Mouse (Mus musculus) erythroid progenitor cell, adult 5-6 weeks (primary cell): Measurements from ENCODE around the gene Taf12. TPM values are rescaled to one million over a fixed set of nuclear protein-coding genes. Genes with fewer than 3 reads are reported as not detected.

Experiments used
- ATAC-seq: replicated peaks from 2 replicates; pipeline ENCODE4 v1.8.0; 2016; ENCODE audit warnings: moderate number of reproducible peaks, mild to moderate bottlenecking, moderate TSS enrichment, inconsistent platforms; ENCODE audit not compliant: poor library complexity, low FRiP score, severe bottlenecking
- total RNA-seq, 2 experiments: library from RNA; stranded (forward) in 1 of 2; stranded (reverse) in 1 of 2; fragments of 150-400 nt in 1 of 2; fragments of 186-747, 209-891 nt in 1 of 2; gene quantifications; 2 replicates each; pipeline versions ENCODE4 v1.2.3 to v1.2.4; 2015 to 2017; ENCODE audit warnings: low replicate concordance in 2 of 2

Taf12 gene
- total RNA-seq, 2 experiments from 2014 or later = 19.3 to 38.3 TPM

GRCm38 (mm10) chr4:132308437-132309139 lies 34.4 kb downstream of the Taf12 start:
- ATAC-seq = peak; percentile 98

GRCm38 (mm10) chr4:132309140-132309848 lies 35.1 kb downstream of the Taf12 start:
- ATAC-seq = peak; percentile 55

DNA sequence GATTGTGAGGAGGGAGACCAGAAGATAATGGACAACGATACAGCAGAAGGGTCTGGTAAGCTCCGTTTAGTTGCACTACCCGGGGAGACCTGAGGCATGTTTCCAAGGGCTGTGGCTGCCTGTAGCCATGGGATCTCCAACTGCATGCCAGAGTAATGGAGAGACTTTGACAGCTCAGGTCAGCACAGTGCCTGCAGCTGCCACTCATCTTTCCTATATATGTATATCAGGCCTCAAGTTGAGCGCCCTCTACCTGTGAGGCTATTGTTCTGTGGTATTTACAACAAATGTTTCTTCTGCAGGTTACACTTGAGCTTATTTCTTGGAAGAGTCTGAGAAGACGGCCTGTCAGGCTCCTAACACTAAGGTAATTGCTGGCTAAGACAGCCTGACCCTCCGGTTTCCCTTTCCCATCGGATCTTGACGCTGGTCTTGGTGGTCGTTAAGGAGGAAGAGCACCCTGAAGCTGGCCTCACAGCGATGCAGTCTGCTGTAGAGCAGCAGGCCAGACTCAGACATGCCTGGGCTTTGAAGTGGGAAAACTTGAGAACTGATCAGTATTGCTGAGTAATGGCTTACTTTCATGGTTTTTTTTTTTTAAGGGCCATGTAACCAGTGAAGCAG lies 35.8 kb downstream of the Taf12 start:
- ATAC-seq = peak; percentile 65

GRCm38 (mm10) chr4:132311209-132311608 lies 37.0 kb downstream of the Taf12 start:
- no peak for ATAC-seq

- ATAC-seq = no peak
These were observed 37.6 kb downstream of the Taf12 start for GRCm38 (mm10) chr4:132311801-132312200.

DNA sequence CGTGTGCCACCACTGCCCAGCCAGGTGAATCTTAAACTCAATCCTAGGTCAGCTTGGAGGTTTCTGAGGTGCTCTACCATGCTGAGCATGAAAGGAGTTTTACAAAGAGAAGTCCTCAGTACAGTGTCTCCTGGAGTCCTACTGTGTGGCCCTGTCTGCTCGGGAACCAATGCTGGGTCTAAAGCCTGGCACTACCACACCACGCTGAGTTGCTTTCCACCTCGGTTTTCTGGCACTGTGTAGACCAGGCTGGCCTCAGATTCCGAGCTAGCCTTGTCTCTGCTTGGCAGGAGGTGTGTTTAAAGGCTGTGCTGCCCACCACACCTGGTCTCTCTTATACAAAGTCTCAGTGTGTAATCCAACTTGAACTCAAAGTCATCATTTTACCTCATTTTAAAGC lies 38.5 kb downstream of the Taf12 start:
- no peak for ATAC-seq

DNA sequence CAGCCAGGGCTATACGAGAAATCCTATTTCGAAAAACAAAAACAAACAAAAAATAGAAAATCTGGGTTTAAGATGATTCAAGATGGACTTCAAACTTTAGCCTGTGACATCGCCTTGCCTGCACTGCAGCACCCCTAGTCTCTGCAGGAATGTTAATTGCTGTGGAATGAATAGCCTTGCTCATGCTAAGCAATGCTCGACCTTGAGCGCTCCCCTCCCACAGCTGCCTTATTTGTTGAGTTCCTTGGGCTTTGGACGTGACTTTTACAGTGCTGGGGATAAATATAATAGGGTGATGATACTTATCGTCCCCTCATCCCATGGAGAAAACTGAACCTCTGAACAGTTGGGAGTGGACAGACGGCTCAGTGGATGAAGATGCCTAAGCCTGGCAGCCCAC lies 41.5 kb downstream of the Taf12 start:
- ATAC-seq = no peak

- no peak for ATAC-seq
These were observed 52.3 kb downstream of the Taf12 start for GRCm38 (mm10) chr4:132326481-132326880.

DNA sequence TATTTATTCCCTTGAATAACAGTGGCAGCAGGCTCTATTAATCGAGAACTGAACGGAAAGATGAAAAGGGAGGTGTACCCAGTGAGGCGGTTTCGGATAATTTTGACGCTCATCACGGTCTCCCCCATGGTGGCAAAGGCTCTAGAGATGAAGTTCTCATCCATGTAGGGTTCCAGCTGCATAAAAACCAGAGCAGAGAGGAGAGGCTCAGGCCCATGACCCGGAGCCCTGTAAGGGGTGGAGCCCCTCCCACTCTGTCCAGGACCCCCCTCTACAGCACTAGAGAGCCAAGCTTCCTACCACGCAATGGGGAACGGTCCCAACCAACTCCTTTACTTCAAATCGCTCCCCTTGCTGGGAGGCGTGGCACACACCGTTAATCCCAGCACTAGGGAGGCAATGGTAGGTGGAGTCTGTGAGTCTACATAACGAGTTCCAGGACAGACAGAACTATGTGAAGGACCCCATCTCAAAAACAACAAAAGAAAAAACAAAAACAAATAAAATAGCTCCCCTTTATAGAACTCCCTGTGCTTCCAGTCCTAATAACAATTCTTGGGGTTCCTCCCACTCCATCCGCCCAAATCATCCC lies 54.3 kb downstream of the Taf12 start:
- no peak for ATAC-seq

DNA sequence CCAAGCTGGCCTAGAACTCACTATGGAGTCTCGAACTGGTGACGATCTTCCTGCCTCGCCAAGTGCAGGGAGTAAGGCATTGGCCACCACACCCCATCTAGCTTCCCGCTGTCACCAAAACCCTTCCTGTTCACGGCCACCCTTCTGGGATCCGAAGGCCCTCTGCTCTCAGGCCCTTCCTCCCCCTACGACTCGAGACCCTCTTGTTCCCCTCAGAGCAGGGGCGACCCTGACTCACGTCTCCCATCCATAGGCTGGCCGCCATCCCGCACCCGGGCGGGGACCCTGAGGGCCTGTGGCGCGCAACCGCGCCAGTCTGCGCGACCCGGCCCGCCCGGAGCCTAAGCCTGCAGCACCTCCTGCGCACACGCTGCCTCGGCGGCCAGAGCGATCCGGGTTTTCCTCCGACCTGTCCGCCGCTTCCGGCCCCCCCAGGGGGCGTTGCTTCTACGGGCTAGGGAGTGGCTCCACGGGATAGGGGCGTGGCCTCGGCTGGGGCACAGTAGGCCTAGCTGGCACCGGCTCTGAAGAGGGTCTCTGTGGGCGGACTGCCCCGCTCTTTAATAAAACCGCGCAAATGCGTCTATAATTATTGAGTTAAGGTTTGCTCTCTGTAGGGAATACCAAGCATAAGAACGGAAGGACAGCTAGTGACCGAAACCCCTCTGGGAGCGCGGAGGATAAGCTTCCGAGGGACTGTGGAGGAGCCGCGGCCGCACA lies 55.1 kb downstream of the Taf12 start, which contains the start of gene Trnau1ap:
Gene Trnau1ap (minus strand): TSS at position 424 of the 720 bp plus-strand sequence.
- ATAC-seq = peak; percentile 98

DNA sequence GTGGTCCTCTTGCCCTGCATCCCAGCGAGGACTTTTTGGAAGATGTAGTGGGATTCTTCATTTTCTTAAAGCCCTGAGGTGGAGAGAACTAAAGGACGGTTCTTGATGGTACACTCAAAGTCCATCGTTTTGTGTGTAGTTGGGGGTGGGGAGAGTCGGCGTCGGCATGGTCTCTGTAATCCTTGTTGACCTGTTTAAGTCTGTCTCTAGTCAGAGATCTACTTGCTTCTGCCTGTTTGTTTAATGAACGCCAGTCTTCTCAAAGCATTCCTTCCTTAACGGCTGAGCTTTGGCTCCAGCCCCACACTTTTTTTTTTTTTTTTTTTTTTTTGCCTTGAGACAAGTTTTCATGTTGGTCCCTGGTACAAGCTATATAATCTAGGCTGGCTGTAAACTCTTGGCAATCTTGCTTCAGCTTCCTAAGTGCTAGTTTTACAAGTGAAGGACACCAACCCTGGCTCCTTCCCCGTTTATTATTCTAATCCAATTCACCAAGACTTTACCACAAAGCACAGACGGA lies 55.7 kb downstream of the Taf12 start:
- 0 out of 2 replicates have a peak, but pooled peaks have one; percentile 15 for ATAC-seq

- ATAC-seq = no peak
These were observed 57.8 kb downstream of the Taf12 start for GRCm38 (mm10) chr4:132331960-132332359.

DNA sequence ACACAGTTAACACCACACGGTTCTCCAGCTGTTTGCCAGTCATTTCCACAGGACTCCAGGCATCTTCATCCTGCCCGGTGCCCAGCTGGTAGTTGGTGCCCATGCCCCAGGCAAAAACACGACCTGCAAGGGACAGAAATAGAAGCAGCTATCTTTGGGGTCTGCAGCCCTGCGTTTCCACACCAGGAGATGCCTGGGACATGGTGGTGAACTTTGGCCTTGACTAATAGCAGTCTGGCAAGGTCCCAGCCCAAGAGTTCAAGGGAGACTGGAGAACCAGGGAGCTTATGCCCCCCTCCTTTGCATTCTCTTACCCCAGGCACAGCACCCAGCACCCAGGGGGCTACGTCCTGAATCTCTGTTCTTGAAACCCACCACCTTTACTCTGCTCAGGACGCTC lies 58.7 kb downstream of the Taf12 start:
- no peak for ATAC-seq

DNA sequence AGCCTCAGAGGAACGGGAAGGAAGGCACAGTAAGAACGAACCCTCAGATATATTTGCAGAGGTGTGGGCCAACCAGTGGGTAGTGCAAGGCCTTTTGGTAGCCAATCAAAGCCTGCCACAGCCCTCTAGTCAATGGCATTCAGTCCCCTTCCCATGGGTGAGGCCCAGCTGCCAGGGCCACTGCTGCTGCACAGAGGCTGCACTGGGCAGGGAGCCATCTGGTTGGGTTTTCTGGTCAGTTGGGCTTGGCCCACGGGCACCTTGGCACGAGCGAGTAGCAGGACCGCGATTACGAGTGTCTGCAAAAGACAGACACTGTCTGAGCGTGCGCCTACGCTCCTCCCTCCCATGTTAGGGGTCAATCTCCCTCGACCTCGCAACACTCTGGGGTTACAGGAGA lies 64.8 kb downstream of the Taf12 start:
- ATAC-seq = no peak

GRCm38 (mm10) chr4:132341451-132341850 lies 67.3 kb downstream of the Taf12 start:
- ATAC-seq = no peak

GRCm38 (mm10) chr4:132344403-132345134 lies 70.4 kb downstream of the Taf12 start:
- peak; percentile 55 for ATAC-seq
